In the genomic region with DNA sequence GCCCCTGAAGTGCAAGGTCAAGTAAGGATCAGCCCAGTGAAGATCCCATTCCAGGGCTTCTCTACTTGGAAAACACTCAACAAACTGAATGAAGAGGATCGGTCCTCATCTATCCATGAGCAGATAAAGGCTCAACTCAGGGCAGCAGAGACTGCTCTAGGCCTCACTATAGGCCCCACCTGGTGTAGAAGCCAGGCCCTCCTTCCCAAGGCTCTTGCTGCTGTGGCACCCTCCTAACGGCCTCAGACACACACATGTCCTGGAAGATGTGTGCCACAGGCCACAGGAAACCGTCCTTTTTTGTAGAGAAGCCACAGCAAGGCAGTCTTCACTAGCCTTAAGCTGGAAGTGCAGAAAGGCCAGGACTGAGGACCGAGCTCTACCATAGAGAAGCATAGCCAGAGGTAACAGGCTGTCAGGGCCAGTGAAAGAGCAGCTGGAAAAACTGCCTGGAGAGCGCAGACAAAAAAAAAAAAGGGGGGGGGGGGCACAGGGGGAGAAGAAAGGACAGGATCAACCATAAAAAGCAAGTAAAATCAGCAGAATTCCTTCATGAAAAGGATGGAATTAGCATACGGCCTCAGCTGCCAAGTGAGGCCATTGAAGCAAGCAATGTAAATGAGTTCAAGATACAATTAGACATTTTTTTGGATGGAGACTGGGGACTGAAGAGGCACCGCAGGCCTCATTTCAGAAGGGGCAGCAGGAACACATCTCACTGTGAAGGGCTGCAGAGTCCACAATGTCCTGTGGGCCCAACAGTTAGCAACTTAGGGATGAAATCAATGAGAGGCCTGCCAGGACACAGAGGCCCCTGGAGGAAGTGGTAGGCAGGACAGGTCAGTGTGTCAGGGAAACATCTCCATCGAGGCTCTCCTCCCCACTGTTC, we compare ENCODE assay signal across 9 mouse cellular contexts. TPM values are rescaled to one million over a fixed set of nuclear protein-coding genes. Genes with fewer than 3 reads are reported as not detected.
DNase-seq lines count a peak whose midpoint lies in the region; ATAC-seq lines count a peak whose summit lies in the region.
"Had no signal": no experiment of that assay in that cellular context is flagged by ENCODE, and none has a peak within 500 bp of the region (broad histone marks: within the 10 kb centered on the region; RNA-seq: fewer than 3 reads in every experiment).

No protein-coding gene starts in this region.

- H3K27ac ChIP-seq in limb, embryonic 10.5 days = peak overlapping the region; percentile 60; the same call in 1 of the 2 replicates
- H3K27ac ChIP-seq: liver, embryonic 13.5 days had no signal

- WGBS in limb, embryonic 10.5 days = 85% methylated on average over 8 of the region's 8 CpGs

- H3K36me3 ChIP-seq in limb, embryonic 10.5 days = no peaks in the 10 kb centered on the region
- H3K36me3 ChIP-seq: liver, embryonic 13.5 days had no signal

- no peaks in the 10 kb centered on the region for H3K9me3 ChIP-seq in limb, embryonic 10.5 days (replicated peaks)
- H3K9me3 ChIP-seq: liver, embryonic 13.5 days had no signal

- no peak overlapping the region for H3K4me3 ChIP-seq in limb, embryonic 10.5 days
- H3K4me3 ChIP-seq: liver, embryonic 13.5 days had no signal

- peaks cover 48% of the 10 kb centered on the region for H3K4me1 ChIP-seq in limb, embryonic 10.5 days

- no peak for DNase-seq in frontal cortex, postnatal 25 days (ENCODE audit: low spot score in 2 of 2)
- peak; percentile 43 to 44 for DNase-seq in right cerebral cortex, postnatal 10 days (ENCODE audit: low spot score in 2 of 2)
- DNase-seq in right cerebral cortex, postnatal 25 days = no peak
- no peak for DNase-seq in limb, embryonic 10.5 days (ENCODE audit: low spot score)
- DNase-seq in MN1 (ENCODE audit: low spot score) = no peak
- DNase-seq in c-Kit-positive CD71-positive TER-119-positive erythroid progenitor cells, embryonic 14.5 days (ENCODE audit: low spot score) = no peak
- no peak for DNase-seq in gastrocnemius, postnatal 14 days
- DNase-seq: liver, embryonic 13.5 days had no signal

- ATAC-seq in frontal cortex, adult (ENCODE audit: low TSS enrichment) = peak; percentile 22

- intact Hi-C loops in gastrocnemius, postnatal 14 days (cut with DNase I; ENCODE audit: low total_unique reads) = no loop called here

- H3K27me3 ChIP-seq in limb, embryonic 10.5 days (ENCODE audit: low read depth, poor library complexity, severe bottlenecking) = no peaks in the 10 kb centered on the region
- H3K27me3 ChIP-seq: liver, embryonic 13.5 days had no signal

RNA-seq across cellular contexts. Expression of a gene that starts 58.3 kb away (rescaled TPM):
- 41.4 and 44.2 TPM in 2 replicates for polyA plus RNA-seq in limb, embryonic 10.5 days (2016; fragmentation: Nextera tagmentation; extraction: Ambion mirVana)
- total RNA-seq in gastrocnemius, postnatal 14 days (2021) = 1 to 10 TPM; 6.4 to 7.5 TPM

Comparison
In these comparisons a context has a peak if more than half of its experiments do, and no peak if none do; other contexts are left out.
1. DNase-seq: peak in right cerebral cortex, postnatal 10 days (2 of 2); none in frontal cortex, postnatal 25 days (0 of 2), right cerebral cortex, postnatal 25 days (single experiment), limb, embryonic 10.5 days (single experiment), MN1 (single experiment), c-Kit-positive CD71-positive TER-119-positive erythroid progenitor cells, embryonic 14.5 days (single experiment) and gastrocnemius, postnatal 14 days (single experiment).